11 mouse cellular contexts compared by ENCODE assay signal in genomic region chr17:33802221-33802620, GRCm38 (mm10). TPM values are rescaled to one million over a fixed set of nuclear protein-coding genes. Genes with fewer than 3 reads are reported as not detected.
DNase-seq lines count a peak whose midpoint lies in the region; ATAC-seq and TF ChIP-seq lines count a peak whose summit lies in the region.
"Had no signal": no experiment of that assay in that cellular context is flagged by ENCODE, and none has a peak within 500 bp of the region (broad histone marks: within the 10 kb centered on the region; RNA-seq: fewer than 3 reads in every experiment).

No protein-coding gene starts in this region.

- H3K4me2 ChIP-seq in embryonic facial prominence, embryonic 11.5 days (ENCODE audit: low read depth, low read length), result no peak overlapping the region
- no peak overlapping the region for H3K4me2 ChIP-seq in lung, embryonic 14.5 days
- H3K4me2 ChIP-seq: stomach, embryonic 15.5 days had no signal

- no peak overlapping the region for H3K9ac ChIP-seq in embryonic facial prominence, embryonic 11.5 days (replicated peaks; ENCODE audit: low read length)
- no peak overlapping the region for H3K9ac ChIP-seq in lung, embryonic 14.5 days
- H3K9ac ChIP-seq: stomach, embryonic 15.5 days had no signal

- no peaks in the 10 kb centered on the region for H3K36me3 ChIP-seq in embryonic facial prominence, embryonic 11.5 days (replicated peaks; ENCODE audit: control insufficient read depth, insufficient read depth, low read depth, low read length)
- H3K36me3 ChIP-seq in embryonic facial prominence, embryonic 10.5 days (replicated peaks), result no peaks in the 10 kb centered on the region
- H3K36me3 ChIP-seq in lung, embryonic 14.5 days (ENCODE audit: insufficient read depth), result no peaks in the 10 kb centered on the region
- H3K36me3 ChIP-seq: heart, embryonic 10.5 days; stomach, embryonic 15.5 days had no signal

- no peak for ATAC-seq in embryonic facial prominence, embryonic 11.5 days (replicated peaks; ENCODE audit: insufficient number of reproducible peaks, low FRiP score, low TSS enrichment, low read depth)
- ATAC-seq in lung, embryonic 14.5 days (ENCODE audit: insufficient read depth), result no peak

- H3K27ac ChIP-seq in embryonic facial prominence, embryonic 11.5 days (replicated peaks; ENCODE audit: low read depth, low read length), result no peak overlapping the region
- no peak overlapping the region for H3K27ac ChIP-seq in embryonic facial prominence, embryonic 10.5 days (replicated peaks)
- H3K27ac ChIP-seq in lung, embryonic 14.5 days (ENCODE audit: low read depth), result no peak overlapping the region
- H3K27ac ChIP-seq: heart, embryonic 10.5 days; stomach, embryonic 15.5 days had no signal

- 3% methylated on average over 2 of the region's 2 CpGs for WGBS in embryonic facial prominence, embryonic 11.5 days
- 6% methylated on average over 2 of the region's 2 CpGs for WGBS in embryonic facial prominence, embryonic 10.5 days
- WGBS in lung, embryonic 14.5 days, result 3% methylated on average over 2 of the region's 2 CpGs
- WGBS in lung, adult 2 months, result 0% methylated on average over 2 of the region's 2 CpGs

- TF ChIP-seq POLR2A in lung, adult 2 months (IDR thresholded peaks at IDR 0.05; ENCODE audit: borderline replicate concordance, extremely low read depth, low read depth, low read length), result no peak

- no peaks in the 10 kb centered on the region for H3K27me3 ChIP-seq in embryonic facial prominence, embryonic 11.5 days (ENCODE audit: control insufficient read depth, insufficient read depth, low read length)
- H3K27me3 ChIP-seq in embryonic facial prominence, embryonic 10.5 days (replicated peaks; ENCODE audit: low read depth, poor library complexity, severe bottlenecking), result no peaks in the 10 kb centered on the region
- H3K27me3 ChIP-seq in lung, embryonic 14.5 days (ENCODE audit: insufficient read depth, low read length), result no peaks in the 10 kb centered on the region
- H3K27me3 ChIP-seq: stomach, embryonic 15.5 days had no signal

- DNase-seq in embryonic facial prominence, embryonic 11.5 days (ENCODE audit: low spot score), result peak; percentile 69
- no peak for DNase-seq in embryonic facial prominence, embryonic 10.5 days (ENCODE audit: low spot score)
- DNase-seq in lung, embryonic 14.5 days, result peak; percentile 51
- DNase-seq in lung, adult 2 months, result no peak
- peak; percentile 79 for DNase-seq in R1 (ENCODE audit: low read depth, low spot score)
- DNase-seq in retina, embryonic 14.5 days (ENCODE audit: low spot score), result peak; percentile 44
- no peak for DNase-seq in adrenal gland, adult 8-10 months
- DNase-seq in thymus, postnatal 36 days, result no peak
- DNase-seq: lung, adult 18-20 months had no signal

- peak; percentile 67 for TF ChIP-seq CTCF in lung, embryonic 14.5 days (IDR thresholded peaks at IDR 0.05; ENCODE audit: low read depth)
- no peak for TF ChIP-seq CTCF in lung, adult 2 months (IDR thresholded peaks at IDR 0.05; ENCODE audit: insufficient read depth, low read length)

- no peaks in the 10 kb centered on the region for H3K4me1 ChIP-seq in embryonic facial prominence, embryonic 11.5 days (ENCODE audit: control insufficient read depth, insufficient read depth, low read length)
- H3K4me1 ChIP-seq in embryonic facial prominence, embryonic 10.5 days, result 0 out of 2 replicates have a peak, but pooled peaks cover 4% of the 10 kb centered on the region
- no peaks in the 10 kb centered on the region for H3K4me1 ChIP-seq in lung, embryonic 14.5 days (ENCODE audit: insufficient read depth)
- H3K4me1 ChIP-seq in lung, adult 2 months (ENCODE audit: control insufficient read depth, insufficient read depth, low read length), result no peaks in the 10 kb centered on the region; the same call in 1 of the 2 replicates
- H3K4me1 ChIP-seq: stomach, embryonic 15.5 days had no signal

- no peaks in the 10 kb centered on the region for H3K9me3 ChIP-seq in embryonic facial prominence, embryonic 11.5 days (replicated peaks; ENCODE audit: control insufficient read depth, low read length)
- no peaks in the 10 kb centered on the region for H3K9me3 ChIP-seq in embryonic facial prominence, embryonic 10.5 days
- no peaks in the 10 kb centered on the region for H3K9me3 ChIP-seq in lung, embryonic 14.5 days (ENCODE audit: low read depth, low read length)
- H3K9me3 ChIP-seq: heart, embryonic 10.5 days; stomach, embryonic 15.5 days had no signal

- H3K4me3 ChIP-seq in embryonic facial prominence, embryonic 11.5 days (ENCODE audit: low read depth, low read length), result no peak overlapping the region
- no peak overlapping the region for H3K4me3 ChIP-seq in embryonic facial prominence, embryonic 10.5 days
- no peak overlapping the region for H3K4me3 ChIP-seq in lung, embryonic 14.5 days (ENCODE audit: low read depth, low read length)
- no peak overlapping the region for H3K4me3 ChIP-seq in lung, adult 2 months (replicated peaks; ENCODE audit: extremely low read depth, low read depth, low read length)
- H3K4me3 ChIP-seq: heart, embryonic 10.5 days; stomach, embryonic 15.5 days had no signal

RNA-seq across cellular contexts. Expression of gene Kank3, which starts 8.1 kb away (rescaled TPM):
- 18.2 and 25.1 TPM in 2 replicates for polyA plus RNA-seq in embryonic facial prominence, embryonic 11.5 days (2014; fragmentation: Nextera tagmentation; extraction: Ambion mirVana)
- polyA plus RNA-seq in embryonic facial prominence, embryonic 10.5 days (2016; fragmentation: Nextera tagmentation; extraction: Ambion mirVana), result 25.4 and 29.5 TPM in 2 replicates
- polyA plus RNA-seq in lung, embryonic 14.5 days (2014; fragmentation: Nextera tagmentation; extraction: Ambion mirVana), result 65.1 and 65.4 TPM in 2 replicates
- 395 and 450 TPM in 2 replicates for polyA plus RNA-seq in lung, adult 2 months (2012; rRNA removed)
- total RNA-seq in adrenal gland, adult 8-10 months (2022), result 100 to 1,000 TPM in 3 of 4 experiments, 10 to 100 TPM in 1; 69.8 to 130 (median 111) TPM

RNA-seq across cellular contexts. Expression of gene Angptl4, which starts 20.6 kb away (rescaled TPM):
- 44.5 and 48.9 TPM in 2 replicates for polyA plus RNA-seq in embryonic facial prominence, embryonic 11.5 days (2014; fragmentation: Nextera tagmentation; extraction: Ambion mirVana)
- polyA plus RNA-seq in embryonic facial prominence, embryonic 10.5 days (2016; fragmentation: Nextera tagmentation; extraction: Ambion mirVana), result 33.4 and 39.0 TPM in 2 replicates
- 31.9 and 35.4 TPM in 2 replicates for polyA plus RNA-seq in lung, embryonic 14.5 days (2014; fragmentation: Nextera tagmentation; extraction: Ambion mirVana)
- polyA plus RNA-seq in lung, adult 2 months (2012; rRNA removed), result 34.6 and 87.6 TPM in 2 replicates
- total RNA-seq in adrenal gland, adult 8-10 months (2022), result 10 to 100 TPM; 37.2 to 78.4 (median 46.3) TPM

RNA-seq across cellular contexts. Expression of gene Rps28, which starts 22.1 kb away (rescaled TPM):
- 824 and 897 TPM in 2 replicates for polyA plus RNA-seq in embryonic facial prominence, embryonic 11.5 days (2014; fragmentation: Nextera tagmentation; extraction: Ambion mirVana)
- polyA plus RNA-seq in embryonic facial prominence, embryonic 10.5 days (2016; fragmentation: Nextera tagmentation; extraction: Ambion mirVana), result 866 and 898 TPM in 2 replicates
- polyA plus RNA-seq in lung, embryonic 14.5 days (2014; fragmentation: Nextera tagmentation; extraction: Ambion mirVana), result 1,180 and 1,276 TPM in 2 replicates
- polyA plus RNA-seq in lung, adult 2 months (2012; rRNA removed), result 506 and 507 TPM in 2 replicates
- 1,000 to 10,000 TPM; 1,538 to 1,820 (median 1,607) TPM for total RNA-seq in adrenal gland, adult 8-10 months (2022)

RNA-seq across cellular contexts. Expression of gene Ndufa7, which starts 22.2 kb away (rescaled TPM):
- polyA plus RNA-seq in embryonic facial prominence, embryonic 11.5 days (2014; fragmentation: Nextera tagmentation; extraction: Ambion mirVana), result 392 and 414 TPM in 2 replicates
- 469 and 477 TPM in 2 replicates for polyA plus RNA-seq in embryonic facial prominence, embryonic 10.5 days (2016; fragmentation: Nextera tagmentation; extraction: Ambion mirVana)
- polyA plus RNA-seq in lung, embryonic 14.5 days (2014; fragmentation: Nextera tagmentation; extraction: Ambion mirVana), result 470 and 474 TPM in 2 replicates
- 334 and 389 TPM in 2 replicates for polyA plus RNA-seq in lung, adult 2 months (2012; rRNA removed)
- 100 to 1,000 TPM; 371 to 504 (median 430) TPM for total RNA-seq in adrenal gland, adult 8-10 months (2022)

RNA-seq across cellular contexts. Expression of gene Cd320, which starts 40.7 kb away (rescaled TPM):
- polyA plus RNA-seq in embryonic facial prominence, embryonic 11.5 days (2014; fragmentation: Nextera tagmentation; extraction: Ambion mirVana), result 76.2 and 80.9 TPM in 2 replicates
- 97.8 and 98.9 TPM in 2 replicates for polyA plus RNA-seq in embryonic facial prominence, embryonic 10.5 days (2016; fragmentation: Nextera tagmentation; extraction: Ambion mirVana)
- 71.1 and 76.3 TPM in 2 replicates for polyA plus RNA-seq in lung, embryonic 14.5 days (2014; fragmentation: Nextera tagmentation; extraction: Ambion mirVana)
- 28.3 and 30.4 TPM in 2 replicates for polyA plus RNA-seq in lung, adult 2 months (2012; rRNA removed)
- 10 to 100 TPM; 29.5 to 63.3 (median 37.6) TPM for total RNA-seq in adrenal gland, adult 8-10 months (2022)

Comparison
In these comparisons a context has a peak if more than half of its experiments do, and no peak if none do; other contexts are left out.
1. DNase-seq: peak in embryonic facial prominence, embryonic 11.5 days (single experiment), lung, embryonic 14.5 days (single experiment), R1 (single experiment) and retina, embryonic 14.5 days (single experiment); none in embryonic facial prominence, embryonic 10.5 days (single experiment), lung, adult 2 months (single experiment), adrenal gland, adult 8-10 months (single experiment) and thymus, postnatal 36 days (0 of 2).